Mouse (Mus musculus): ENCODE results near the gene Kcnh7. TPM values are rescaled to one million over a fixed set of nuclear protein-coding genes. Genes with fewer than 3 reads are reported as not detected.

Gene Kcnh7
- total and polyA plus RNA-seq, 2 experiments from 2014 or later: 8.6 to 11.4 TPM

- Histone ChIP-seq H3K4me3 (ENCODE audit: low read length) (no peak overlapping the region), H3K4me2 (ENCODE audit: low read depth, low read length) (no peak overlapping the region), H3K27ac (no peak overlapping the region), H3K9me3 (ENCODE audit: low read length) (no peaks in the 10 kb centered on the region), H3K36me3 (ENCODE audit: insufficient read depth, low read length) (no peaks in the 10 kb centered on the region), H3K4me1 (ENCODE audit: insufficient read depth, low read length) (peaks cover 10% of the 10 kb centered on the region; the same call in 1 of the 2 replicates), H3K9ac (replicated peaks; ENCODE audit: low read length) (no peak overlapping the region), H3K27me3 (ENCODE audit: insufficient read depth, low read length) (no peaks in the 10 kb centered on the region)
- ATAC-seq (peak; percentile 94), DNase-seq (ENCODE audit: low spot score) (peak; percentile 71)
- WGBS: 16% methylated on average over 3 of the region's 3 CpGs
- TF ChIP-seq CTCF (IDR thresholded peaks at IDR 0.05; ENCODE audit: low read depth): no peak
These were observed 376.6 kb downstream of the Kcnh7 start for GRCm38 (mm10) chr2:62807476-62807882.

GRCm38 (mm10) chr2:62806931-62807330 is 377.2 kb downstream of the Kcnh7 start:
- Histone ChIP-seq H3K9me3 (ENCODE audit: low read length) (no peaks in the 10 kb centered on the region), H3K4me1 (ENCODE audit: insufficient read depth, low read length) (peaks cover 10% of the 10 kb centered on the region; the same call in 1 of the 2 replicates), H3K9ac (replicated peaks; ENCODE audit: low read length) (no peak overlapping the region), H3K27ac (no peak overlapping the region), H3K4me2 (ENCODE audit: low read depth, low read length) (no peak overlapping the region), H3K4me3 (ENCODE audit: low read length) (no peak overlapping the region), H3K27me3 (ENCODE audit: insufficient read depth, low read length) (no peaks in the 10 kb centered on the region), H3K36me3 (ENCODE audit: insufficient read depth, low read length) (no peaks in the 10 kb centered on the region)
- no peak for TF ChIP-seq CTCF (IDR thresholded peaks at IDR 0.05; ENCODE audit: low read depth)
- peak; percentile 43 for ATAC-seq
- WGBS: 76% methylated on average over 3 of the region's 3 CpGs
- peak; percentile 41 for DNase-seq (ENCODE audit: low spot score)

- no peaks in the 10 kb centered on the region for H3K9me3 ChIP-seq (ENCODE audit: low read length)
- WGBS: 60% methylated on average over 1 of the region's 1 CpGs
- DNase-seq (ENCODE audit: low spot score) (no peak), ATAC-seq (no peak)
- H3K4me2 ChIP-seq (ENCODE audit: low read depth, low read length): no peak overlapping the region
- TF ChIP-seq CTCF (IDR thresholded peaks at IDR 0.05; ENCODE audit: low read depth): no peak
- peaks cover 10% of the 10 kb centered on the region; the same call in 1 of the 2 replicates for H3K4me1 ChIP-seq (ENCODE audit: insufficient read depth, low read length)
- H3K27ac ChIP-seq: no peak overlapping the region
- no peak overlapping the region for H3K4me3 ChIP-seq (ENCODE audit: low read length)
- H3K27me3 ChIP-seq (ENCODE audit: insufficient read depth, low read length): no peaks in the 10 kb centered on the region
- H3K36me3 ChIP-seq (ENCODE audit: insufficient read depth, low read length): no peaks in the 10 kb centered on the region
- H3K9ac ChIP-seq (replicated peaks; ENCODE audit: low read length): no peak overlapping the region
These were observed 380.1 kb downstream of the Kcnh7 start for GRCm38 (mm10) chr2:62804030-62804429.

- H3K27me3 ChIP-seq (ENCODE audit: insufficient read depth, low read length): no peaks in the 10 kb centered on the region
- H3K4me2 ChIP-seq (ENCODE audit: low read depth, low read length): no peak overlapping the region
- no peaks in the 10 kb centered on the region for H3K4me1 ChIP-seq (ENCODE audit: insufficient read depth, low read length)
- TF ChIP-seq CTCF (IDR thresholded peaks at IDR 0.05; ENCODE audit: low read depth): no peak
- ATAC-seq (no peak), DNase-seq (ENCODE audit: low spot score) (no peak)
- H3K9ac ChIP-seq (replicated peaks; ENCODE audit: low read length): no peak overlapping the region
- H3K27ac ChIP-seq: no peak overlapping the region
- H3K9me3 ChIP-seq (ENCODE audit: low read length): no peaks in the 10 kb centered on the region
- WGBS: 73% methylated on average over 2 of the region's 2 CpGs
- H3K4me3 ChIP-seq (ENCODE audit: low read length): no peak overlapping the region
- H3K36me3 ChIP-seq (ENCODE audit: insufficient read depth, low read length): no peaks in the 10 kb centered on the region
These were observed 399.5 kb downstream of the Kcnh7 start for GRCm38 (mm10) chr2:62784460-62785038.

- Histone ChIP-seq H3K27me3 (ENCODE audit: insufficient read depth, low read length) (no peaks in the 10 kb centered on the region), H3K36me3 (ENCODE audit: insufficient read depth, low read length) (no peaks in the 10 kb centered on the region), H3K4me3 (ENCODE audit: low read length) (no peak overlapping the region), H3K9ac (replicated peaks; ENCODE audit: low read length) (no peak overlapping the region), H3K4me2 (ENCODE audit: low read depth, low read length) (no peak overlapping the region), H3K27ac (no peak overlapping the region), H3K9me3 (ENCODE audit: low read length) (no peaks in the 10 kb centered on the region), H3K4me1 (ENCODE audit: insufficient read depth, low read length) (no peaks in the 10 kb centered on the region)
- DNase-seq (ENCODE audit: low spot score) (no peak), ATAC-seq (no peak)
- no peak for TF ChIP-seq CTCF (IDR thresholded peaks at IDR 0.05; ENCODE audit: low read depth)
- 81% methylated on average over 2 of the region's 2 CpGs for WGBS
These were observed 437.8 kb downstream of the Kcnh7 start for GRCm38 (mm10) chr2:62746256-62746655.

GRCm38 (mm10) chr2:62743098-62743497 is 441.0 kb downstream of the Kcnh7 start:
- Histone ChIP-seq H3K9ac (replicated peaks; ENCODE audit: low read length) (no peak overlapping the region), H3K4me3 (ENCODE audit: low read length) (no peak overlapping the region), H3K27ac (no peak overlapping the region), H3K36me3 (ENCODE audit: insufficient read depth, low read length) (no peaks in the 10 kb centered on the region), H3K4me2 (ENCODE audit: low read depth, low read length) (no peak overlapping the region), H3K27me3 (ENCODE audit: insufficient read depth, low read length) (no peaks in the 10 kb centered on the region), H3K9me3 (ENCODE audit: low read length) (no peaks in the 10 kb centered on the region), H3K4me1 (ENCODE audit: insufficient read depth, low read length) (no peaks in the 10 kb centered on the region)
- no peak for TF ChIP-seq CTCF (IDR thresholded peaks at IDR 0.05; ENCODE audit: low read depth)
- ATAC-seq: no peak
- DNase-seq (ENCODE audit: low spot score): no peak
- 73% methylated on average over 2 of the region's 2 CpGs for WGBS

GRCm38 (mm10) chr2:62730671-62731070 is 453.4 kb downstream of the Kcnh7 start:
- no peaks in the 10 kb centered on the region for H3K27me3 ChIP-seq (ENCODE audit: insufficient read depth, low read length)
- no peak overlapping the region for H3K4me3 ChIP-seq (ENCODE audit: low read length)
- H3K4me1 ChIP-seq (ENCODE audit: insufficient read depth, low read length): no peaks in the 10 kb centered on the region
- ATAC-seq (no peak), DNase-seq (ENCODE audit: low spot score) (no peak)
- TF ChIP-seq CTCF (IDR thresholded peaks at IDR 0.05; ENCODE audit: low read depth): no peak
- H3K9me3 ChIP-seq (ENCODE audit: low read length): no peaks in the 10 kb centered on the region
- H3K9ac ChIP-seq (replicated peaks; ENCODE audit: low read length): no peak overlapping the region
- 72% methylated on average over 1 of the region's 1 CpGs for WGBS
- H3K27ac ChIP-seq: no peak overlapping the region
- no peak overlapping the region for H3K4me2 ChIP-seq (ENCODE audit: low read depth, low read length)
- H3K36me3 ChIP-seq (ENCODE audit: insufficient read depth, low read length): no peaks in the 10 kb centered on the region
